Mouse (Mus musculus) bone marrow, adult 2 months (tissue): ENCODE results near the gene Cpt2. TPM values are rescaled to one million over a fixed set of nuclear protein-coding genes. Genes with fewer than 3 reads are reported as not detected.

Experiments
- H3K27ac ChIP-seq: fragments of 200-500 bp; 2 replicates; pipeline ENCODE4 v1.5.1; 2012; ENCODE audit warnings: low read depth, mild to moderate bottlenecking, control low read depth, inconsistent platforms, low read length; ENCODE audit not compliant: control insufficient read depth, poor library complexity, insufficient read depth
- H3K4me1 ChIP-seq: fragments of 200-500 bp; 2 replicates; pipeline ENCODE4 v1.6.1; 2011; ENCODE audit warnings: low read length; ENCODE audit not compliant: control insufficient read depth, insufficient read depth
- H3K4me3 ChIP-seq: fragments of 200-500 bp; replicated peaks from 2 replicates; pipeline ENCODE3; 2011; ENCODE audit warnings: mild to moderate bottlenecking, low read depth, low read length, control low read depth; ENCODE audit not compliant: control insufficient read depth
- CTCF ChIP-seq: fragments of 200-500 bp; IDR thresholded peaks from 2 replicates; pipeline ENCODE4 v1.5.1; 2011; ENCODE audit warnings: low read length, control low read depth; ENCODE audit not compliant: control insufficient read depth, insufficient read depth
- POLR2A ChIP-seq: fragments of 200-500 bp; IDR thresholded peaks from 2 replicates; pipeline ENCODE4 v1.6.1; 2011; ENCODE audit warnings: low read depth, mild to moderate bottlenecking, control low read depth, low read length, borderline replicate concordance; ENCODE audit not compliant: control insufficient read depth
- WGBS: fragments of 180-500 bp; shearing (Covaris S2); methylation state at CpG from one replicate; pipeline ENCODE4 v1.1.7; 2018; 5-methylcytosine and 5-hydroxymethylcytosine counted together
- polyA plus RNA-seq: library from polyadenylated mRNA; stranded (reverse); fragments of >200 nt; gene quantifications from 2 replicates; pipeline ENCODE4 v1.2.4, GENCODE M21; 2011; ENCODE audit warnings: low replicate concordance; ENCODE audit not compliant: missing spikeins, insufficient read depth, insufficient read length

Gene Cpt2
- polyA plus RNA-seq, 1 experiment = 23.3 TPM

GRCm38 (mm10) chr4:107955691-107956090 is 32.3 kb upstream of the Cpt2 start:
- TF ChIP-seq POLR2A = no peak
- TF ChIP-seq CTCF = no peak
- Histone ChIP-seq H3K4me1 (no peaks in the 10 kb centered on the region), H3K27ac (no peak overlapping the region), H3K4me3 (no peak overlapping the region)
- 75% methylated on average over 5 of the region's 5 CpGs for whole genome bisulfite sequencing

GRCm38 (mm10) chr4:107952845-107953244 is 29.4 kb upstream of the Cpt2 start:
- H3K27ac ChIP-seq = no peak overlapping the region
- no peaks in the 10 kb centered on the region for H3K4me1 ChIP-seq
- no peak overlapping the region for H3K4me3 ChIP-seq
- TF ChIP-seq CTCF (no peak), POLR2A (no peak)

GRCm38 (mm10) chr4:107949918-107950317 is 26.5 kb upstream of the Cpt2 start:
- 79% methylated on average over 4 of the region's 4 CpGs for WGBS

GRCm38 (mm10) chr4:107944141-107944540 is 20.7 kb upstream of the Cpt2 start:
- WGBS = 71% methylated on average over 2 of the region's 2 CpGs
- Histone ChIP-seq H3K4me1 (no peaks in the 10 kb centered on the region; the same call in 1 of the 2 replicates), H3K4me3 (no peak overlapping the region), H3K27ac (no peak overlapping the region)
- TF ChIP-seq CTCF = no peak
- TF ChIP-seq POLR2A = no peak

More at GRCm38 (mm10) chr4:107949918-107950317, 26.5 kb upstream of the Cpt2 start:
- no peaks in the 10 kb centered on the region for H3K4me1 ChIP-seq
- no peak overlapping the region for H3K27ac ChIP-seq
- no peak overlapping the region for H3K4me3 ChIP-seq
- TF ChIP-seq CTCF (no peak), POLR2A (no peak)

GRCm38 (mm10) chr4:107942741-107943140 is 19.3 kb upstream of the Cpt2 start:
- H3K4me3 ChIP-seq = no peak overlapping the region
- no peak overlapping the region for H3K27ac ChIP-seq
- 87% methylated on average over 7 of the region's 7 CpGs for WGBS
- TF ChIP-seq POLR2A (no peak), CTCF (no peak)
- H3K4me1 ChIP-seq = no peaks in the 10 kb centered on the region; the same call in 1 of the 2 replicates

GRCm38 (mm10) chr4:107938124-107938523 is 14.7 kb upstream of the Cpt2 start:
- 75% methylated on average over 2 of the region's 2 CpGs for WGBS
- Histone ChIP-seq H3K4me1 (no peaks in the 10 kb centered on the region; the same call in none of the 2 replicates), H3K4me3 (no peak overlapping the region), H3K27ac (no peak overlapping the region)
- no peak for TF ChIP-seq CTCF
- no peak for TF ChIP-seq POLR2A

GRCm38 (mm10) chr4:107937338-107937737 is 13.9 kb upstream of the Cpt2 start:
- H3K4me1 ChIP-seq = no peaks in the 10 kb centered on the region; the same call in none of the 2 replicates
- H3K27ac ChIP-seq = no peak overlapping the region
- H3K4me3 ChIP-seq = no peak overlapping the region
- TF ChIP-seq CTCF = peak; percentile 37; the same call in 1 of the 2 replicates
- no peak for TF ChIP-seq POLR2A
- WGBS = 24% methylated on average over 6 of the region's 6 CpGs

GRCm38 (mm10) chr4:107935254-107935653 is 11.8 kb upstream of the Cpt2 start:
- Histone ChIP-seq H3K4me1 (no peaks in the 10 kb centered on the region; the same call in none of the 2 replicates), H3K27ac (no peak overlapping the region), H3K4me3 (no peak overlapping the region)
- 9% methylated on average over 3 of the region's 3 CpGs for WGBS
- TF ChIP-seq POLR2A = no peak
- no peak for TF ChIP-seq CTCF

- Histone ChIP-seq H3K4me1 (no peaks in the 10 kb centered on the region; the same call in 1 of the 2 replicates), H3K27ac (no peak overlapping the region), H3K4me3 (no peak overlapping the region)
- 77% methylated on average over 8 of the region's 8 CpGs for WGBS
- TF ChIP-seq POLR2A (no peak), CTCF (no peak)
Observed at GRCm38 (mm10) chr4:107933239-107933638, 9.8 kb upstream of the Cpt2 start.
